Comparison of ENCODE assay signal across 17 mouse cellular contexts in the genomic region with DNA sequence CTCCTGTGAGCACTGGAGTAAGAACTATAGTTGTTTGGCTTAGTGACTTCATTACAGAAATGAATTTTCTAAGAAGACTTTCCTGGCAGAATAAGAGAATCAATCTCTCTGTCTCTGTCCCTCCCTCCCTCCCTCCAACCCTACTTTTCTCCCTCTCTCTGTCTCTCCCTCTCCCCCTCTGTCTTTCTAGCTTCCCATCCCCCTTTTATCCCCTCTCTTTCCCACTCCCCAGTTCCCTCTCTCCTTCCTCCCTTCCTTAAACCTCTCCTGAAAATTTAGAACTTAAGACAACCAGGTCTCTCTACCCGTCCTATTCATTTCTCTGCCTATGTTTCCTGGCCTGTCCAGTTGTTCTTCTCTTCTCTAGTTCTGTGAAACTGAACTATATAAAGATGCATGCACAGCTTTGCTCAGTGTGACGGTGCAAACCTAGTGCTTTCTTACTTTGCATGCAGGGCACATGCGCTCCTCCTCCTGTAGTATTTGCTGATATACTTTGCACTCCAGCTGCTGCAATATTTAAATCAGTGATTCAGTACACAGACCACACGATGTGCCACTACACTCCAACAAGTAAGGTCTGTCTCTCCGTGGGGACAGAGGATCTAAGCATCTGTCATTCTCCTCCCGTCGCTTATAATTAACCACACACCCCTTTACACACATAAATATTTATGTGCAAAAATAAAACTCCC. TPM values are rescaled to one million over a fixed set of nuclear protein-coding genes. Genes with fewer than 3 reads are reported as not detected.
DNase-seq lines count a peak whose midpoint lies in the region; ATAC-seq lines count a peak whose summit lies in the region.
"Had no signal": no experiment of that assay in that cellular context is flagged by ENCODE, and none has a peak within 500 bp of the region (broad histone marks: within the 10 kb centered on the region; RNA-seq: fewer than 3 reads in every experiment).

No protein-coding gene starts in this region.

- ATAC-seq in heart, embryonic 11.5 days (replicated peaks; ENCODE audit: insufficient number of reproducible peaks, low FRiP score, low TSS enrichment): no peak
- peak; percentile 97 for ATAC-seq in forebrain, embryonic 16.5 days
- peak; percentile 97 for ATAC-seq in midbrain, embryonic 12.5 days (ENCODE audit: low FRiP score, low read depth)
- ATAC-seq in activated CD4-positive, CD25-positive, alpha-beta regulatory T cell, adult 4 months: no peak
- ATAC-seq: intestine, embryonic 16.5 days had no signal

- no peaks in the 10 kb centered on the region for H3K27me3 ChIP-seq in heart, embryonic 11.5 days (ENCODE audit: control insufficient read depth, insufficient read depth, low read length)
- H3K27me3 ChIP-seq in forebrain, embryonic 16.5 days (replicated peaks; ENCODE audit: control insufficient read depth, insufficient read depth, low read length): no peaks in the 10 kb centered on the region
- H3K27me3 ChIP-seq in midbrain, embryonic 12.5 days: no peaks in the 10 kb centered on the region
- H3K27me3 ChIP-seq: liver, embryonic 13.5 days had no signal

- WGBS in heart, embryonic 11.5 days (ENCODE audit: insufficient replicate concordance): 60% methylated on average over 7 of the region's 7 CpGs
- 17% methylated on average over 7 of the region's 7 CpGs for WGBS in forebrain, embryonic 16.5 days
- 18% methylated on average over 7 of the region's 7 CpGs for WGBS in midbrain, embryonic 12.5 days

- no peak overlapping the region for H3K9ac ChIP-seq in heart, embryonic 11.5 days (ENCODE audit: low read depth, low read length)
- no peak overlapping the region for H3K9ac ChIP-seq in forebrain, embryonic 16.5 days (replicated peaks; ENCODE audit: low read depth, low read length)
- H3K9ac ChIP-seq in midbrain, embryonic 12.5 days (replicated peaks): 0 out of 2 replicates have a peak overlapping the region, but pooled peaks have one; percentile 2
- H3K9ac ChIP-seq: liver, embryonic 13.5 days had no signal

- no peaks in the 10 kb centered on the region for H3K36me3 ChIP-seq in heart, embryonic 11.5 days (ENCODE audit: control insufficient read depth, insufficient read depth, low read length)
- no peaks in the 10 kb centered on the region for H3K36me3 ChIP-seq in forebrain, embryonic 16.5 days (ENCODE audit: control insufficient read depth, insufficient read depth)
- H3K36me3 ChIP-seq in midbrain, embryonic 12.5 days: no peaks in the 10 kb centered on the region
- H3K36me3 ChIP-seq: liver, embryonic 13.5 days had no signal

- DNase-seq in heart, adult 11 months: peak; percentile 24
- peak; percentile 9 for DNase-seq in A20 (ENCODE audit: low read depth, low spot score)
- no peak for DNase-seq in spleen, postnatal 36 days (ENCODE audit: low spot score in 2 of 2)
- DNase-seq in gastrocnemius, postnatal 10 days: no peak
- DNase-seq: adrenal gland, adult 2 months; liver, embryonic 13.5 days; lung, postnatal 4 days had no signal

- no peak overlapping the region for H3K4me3 ChIP-seq in heart, embryonic 11.5 days (ENCODE audit: low read depth, low read length)
- H3K4me3 ChIP-seq in forebrain, embryonic 16.5 days (replicated peaks; ENCODE audit: low read length): no peak overlapping the region
- no peak overlapping the region for H3K4me3 ChIP-seq in midbrain, embryonic 12.5 days
- H3K4me3 ChIP-seq: liver, embryonic 13.5 days had no signal

- no peak overlapping the region for H3K27ac ChIP-seq in heart, embryonic 11.5 days (ENCODE audit: low read depth, low read length)
- no peak overlapping the region for H3K27ac ChIP-seq in forebrain, embryonic 16.5 days (ENCODE audit: low read length)
- H3K27ac ChIP-seq in midbrain, embryonic 12.5 days (replicated peaks): peak overlapping the region; percentile 74
- H3K27ac ChIP-seq: liver, embryonic 13.5 days had no signal

- no peaks in the 10 kb centered on the region for H3K9me3 ChIP-seq in heart, embryonic 11.5 days (replicated peaks; ENCODE audit: control insufficient read depth, low read length)
- H3K9me3 ChIP-seq in forebrain, embryonic 16.5 days (ENCODE audit: control insufficient read depth, low read length): no peaks in the 10 kb centered on the region
- no peaks in the 10 kb centered on the region for H3K9me3 ChIP-seq in midbrain, embryonic 12.5 days
- H3K9me3 ChIP-seq: liver, embryonic 13.5 days had no signal

- H3K4me2 ChIP-seq in heart, embryonic 11.5 days: no peak overlapping the region
- 0 out of 2 replicates have a peak overlapping the region, but pooled peaks have one; percentile 3 for H3K4me2 ChIP-seq in forebrain, embryonic 16.5 days (ENCODE audit: low read length)
- H3K4me2 ChIP-seq in midbrain, embryonic 12.5 days (replicated peaks): peak overlapping the region; percentile 26
- H3K4me2 ChIP-seq: liver, embryonic 13.5 days had no signal

- no peaks in the 10 kb centered on the region for H3K4me1 ChIP-seq in heart, embryonic 11.5 days (ENCODE audit: control insufficient read depth, insufficient read depth, low read length)
- peaks cover 7% of the 10 kb centered on the region for H3K4me1 ChIP-seq in forebrain, embryonic 16.5 days (replicated peaks; ENCODE audit: control insufficient read depth, insufficient read depth, low read length)
- H3K4me1 ChIP-seq in midbrain, embryonic 12.5 days: peaks cover 24% of the 10 kb centered on the region; the same call in 1 of the 2 replicates
- H3K4me1 ChIP-seq: liver, embryonic 13.5 days had no signal

RNA-seq across cellular contexts. Expression of a gene that starts 40.6 kb away (rescaled TPM):
- not detected in 2 replicates for polyA plus RNA-seq in heart, embryonic 11.5 days (2014; fragmentation: Nextera tagmentation; extraction: Ambion mirVana)
- not detected in 2 replicates for polyA plus RNA-seq in forebrain, embryonic 16.5 days (2015; fragmentation: Nextera tagmentation; extraction: Ambion mirVana)
- polyA plus RNA-seq in midbrain, embryonic 12.5 days (2016; fragmentation: Nextera tagmentation; extraction: Ambion mirVana): not detected in 2 replicates
- polyA plus RNA-seq in activated CD4-positive, CD25-positive, alpha-beta regulatory T cell, adult 4 months (2017; shearing (Covaris generic)): not detected
- total RNA-seq in gastrocnemius, postnatal 10 days (2021): not detected
- total RNA-seq: adrenal gland, adult 2 months; layer of hippocampus, postnatal 14 days; neutrophil, adult 5-6 weeks had no signal
- polyA plus RNA-seq: adrenal gland, adult 2 months; embryonic facial prominence, embryonic 11.5 days; heart, embryonic 14.5 days; intestine, embryonic 16.5 days; liver, embryonic 13.5 days; spleen, adult 2 months had no signal

Comparison
In these comparisons a context has a peak if more than half of its experiments do, and no peak if none do; other contexts are left out.
1. DNase-seq: peak in heart, adult 11 months (single experiment) and A20 (single experiment); none in spleen, postnatal 36 days (0 of 2) and gastrocnemius, postnatal 10 days (single experiment).
2. ATAC-seq: peak in forebrain, embryonic 16.5 days (single experiment) and midbrain, embryonic 12.5 days (single experiment); none in heart, embryonic 11.5 days (single experiment) and activated CD4-positive, CD25-positive, alpha-beta regulatory T cell, adult 4 months (single experiment).